Mouse (Mus musculus): Measurements from ENCODE around the gene Amh. TPM values are rescaled to one million over a fixed set of nuclear protein-coding genes. Genes with fewer than 3 reads are reported as not detected.

The Amh gene
- polyA plus RNA-seq, 1 experiment from 2014 or later: 0.10 TPM

MicroRNAs within 50 kb of the gene (microRNA counts, 519-probe panel; counts per million panel counts)
- microRNA mmu-miR-1982: not detected

Small RNA genes within 50 kb of the gene (microRNA-seq; reads per million reads assigned to microRNA genes)
- gene Mir1982: 4.6 reads per million, percentile 24 among the genes with 10 or more reads in this experiment

Other genes with a start within 250 kb of the Amh start
- gene Rexo1, start 243.7 kb upstream of the Amh start, polyA plus RNA-seq (2014; fragmentation: Nextera tagmentation; extraction: Ambion mirVana): 22.3 and 28.8 TPM in 2 replicates
- gene Klf16, start 227.9 kb upstream of the Amh start, polyA plus RNA-seq (2014; fragmentation: Nextera tagmentation; extraction: Ambion mirVana): 6.2 and 6.6 TPM in 2 replicates
- 118 and 126 TPM in 2 replicates for gene Abhd17a, start 214.9 kb upstream of the Amh start, polyA plus RNA-seq (2014; fragmentation: Nextera tagmentation; extraction: Ambion mirVana)
- 57.7 and 61.9 TPM in 2 replicates for gene Scamp4, start 202.4 kb upstream of the Amh start, polyA plus RNA-seq (2014; fragmentation: Nextera tagmentation; extraction: Ambion mirVana)
- 3.6 and 7.4 TPM in 2 replicates for gene Adat3, start 202.4 kb upstream of the Amh start, polyA plus RNA-seq (2014; fragmentation: Nextera tagmentation; extraction: Ambion mirVana)
- gene Gm49322, start 199.2 kb upstream of the Amh start, polyA plus RNA-seq (2014; fragmentation: Nextera tagmentation; extraction: Ambion mirVana): 1.1 and 1.6 TPM in 2 replicates
- gene Csnk1g2, start 182.4 kb upstream of the Amh start, polyA plus RNA-seq (2014; fragmentation: Nextera tagmentation; extraction: Ambion mirVana): 35.9 and 49.2 TPM in 2 replicates
- 42.6 and 52.2 TPM in 2 replicates for gene Btbd2, start 148.2 kb upstream of the Amh start, polyA plus RNA-seq (2014; fragmentation: Nextera tagmentation; extraction: Ambion mirVana)
- gene Mknk2, start 127.1 kb upstream of the Amh start, polyA plus RNA-seq (2014; fragmentation: Nextera tagmentation; extraction: Ambion mirVana): 43.1 and 49.1 TPM in 2 replicates
- 35.7 and 37.2 TPM in 2 replicates for gene Mob3a, start 103.3 kb upstream of the Amh start, polyA plus RNA-seq (2014; fragmentation: Nextera tagmentation; extraction: Ambion mirVana)
- gene Izumo4, start 103.1 kb upstream of the Amh start, polyA plus RNA-seq (2014; fragmentation: Nextera tagmentation; extraction: Ambion mirVana): 16.0 and 21.5 TPM in 2 replicates
- 81.0 and 99.5 TPM in 2 replicates for gene Ap3d1, start 63.0 kb upstream of the Amh start, polyA plus RNA-seq (2014; fragmentation: Nextera tagmentation; extraction: Ambion mirVana)
- 13.6 and 19.3 TPM in 2 replicates for gene Dot1l, start 50.0 kb upstream of the Amh start, polyA plus RNA-seq (2014; fragmentation: Nextera tagmentation; extraction: Ambion mirVana)
- 66.6 and 71.7 TPM in 2 replicates for gene Sf3a2, start 7.0 kb upstream of the Amh start, polyA plus RNA-seq (2014; fragmentation: Nextera tagmentation; extraction: Ambion mirVana)
- gene Plekhj1, start 6.6 kb upstream of the Amh start, polyA plus RNA-seq (2014; fragmentation: Nextera tagmentation; extraction: Ambion mirVana): 140 and 143 TPM in 2 replicates
- gene Jsrp1, start 8.3 kb downstream of the Amh start, polyA plus RNA-seq (2014; fragmentation: Nextera tagmentation; extraction: Ambion mirVana): 0.30 and 0.31 TPM in 2 replicates
- 1,568 and 1,701 TPM in 2 replicates for gene Oaz1, start 21.4 kb downstream of the Amh start, polyA plus RNA-seq (2014; fragmentation: Nextera tagmentation; extraction: Ambion mirVana)
- 2.7 and 4.7 TPM in 2 replicates for gene Lingo3, start 38.8 kb downstream of the Amh start, polyA plus RNA-seq (2014; fragmentation: Nextera tagmentation; extraction: Ambion mirVana)
- 265 and 372 TPM in 2 replicates for gene Lsm7, start 50.0 kb downstream of the Amh start, polyA plus RNA-seq (2014; fragmentation: Nextera tagmentation; extraction: Ambion mirVana)
- gene Sppl2b, start 50.0 kb downstream of the Amh start, polyA plus RNA-seq (2014; fragmentation: Nextera tagmentation; extraction: Ambion mirVana): 30.4 and 44.6 TPM in 2 replicates
- gene Tmprss9, start 66.6 kb downstream of the Amh start, polyA plus RNA-seq (2014; fragmentation: Nextera tagmentation; extraction: Ambion mirVana): 0.10 and 0.13 TPM in 2 replicates
- gene Timm13, start 95.7 kb downstream of the Amh start, polyA plus RNA-seq (2014; fragmentation: Nextera tagmentation; extraction: Ambion mirVana): 355 and 398 TPM in 2 replicates
- gene Lmnb2, start 113.0 kb downstream of the Amh start, polyA plus RNA-seq (2014; fragmentation: Nextera tagmentation; extraction: Ambion mirVana): 12.1 and 14.4 TPM in 2 replicates
- gene Gadd45b, start 124.8 kb downstream of the Amh start, polyA plus RNA-seq (2014; fragmentation: Nextera tagmentation; extraction: Ambion mirVana): 5.2 and 6.2 TPM in 2 replicates
- gene Gng7, start 209.7 kb downstream of the Amh start, polyA plus RNA-seq (2014; fragmentation: Nextera tagmentation; extraction: Ambion mirVana): 15.3 and 20.8 TPM in 2 replicates
- gene Diras1, start 220.4 kb downstream of the Amh start, polyA plus RNA-seq (2014; fragmentation: Nextera tagmentation; extraction: Ambion mirVana): 19.0 and 21.0 TPM in 2 replicates
- gene Slc39a3, start 232.2 kb downstream of the Amh start, polyA plus RNA-seq (2014; fragmentation: Nextera tagmentation; extraction: Ambion mirVana): 20.7 and 26.9 TPM in 2 replicates

Data from forebrain, embryonic 14.5 days (tissue).